Mouse (Mus musculus) C2C12 (cell line): ENCODE measurements around the gene Srp9.

Source experiments
- CTCF ChIP-seq: IDR thresholded peaks from one replicate; pipeline ENCODE4 v1.5.1; 2011; ENCODE audit not compliant: control insufficient read depth, insufficient read depth, insufficient read length
- FOSL1 ChIP-seq: IDR thresholded peaks from one replicate; pipeline ENCODE4 v1.8.0; 2011; ENCODE audit warnings: mild to moderate bottlenecking, low read length; ENCODE audit not compliant: poor library complexity, insufficient read depth, severe bottlenecking
- MYOD1 ChIP-seq: IDR thresholded peaks from one replicate; pipeline ENCODE4 v1.6.1; 2011; ENCODE audit warnings: low read depth; ENCODE audit not compliant: control insufficient read depth, insufficient read length

- TF ChIP-seq CTCF (no peak), MYOD1 (no peak), FOSL1 (no peak)
These were observed 16.0 kb upstream of the Srp9 start for GRCm38 (mm10) chr1:182108397-182109099.
